Mouse (Mus musculus) CH12.LX (cell line): ENCODE data around the gene Clcn6. TPM values are rescaled to one million over a fixed set of nuclear protein-coding genes. Genes with fewer than 3 reads are reported as not detected.

ENCODE experiments used
- DNase-seq: peaks from one replicate; pipeline ENCODE4 v3.0.0-alpha.2; 2013; ENCODE audit errors: extremely low read depth
- H3K27ac ChIP-seq: 2 replicates; pipeline ENCODE4 v1.5.1; 2012; ENCODE audit warnings: low read depth, mild to moderate bottlenecking, control low read depth, moderate library complexity; ENCODE audit not compliant: insufficient read depth
- H3K27me3 ChIP-seq: replicated peaks from 2 replicates; pipeline ENCODE3; 2012; ENCODE audit warnings: inconsistent platforms
- H3K36me3 ChIP-seq, 2 experiments: replicated peaks in 1 of 2; 2 replicates each; pipeline versions ENCODE3 to v1.6.1; 2012; ENCODE audit warnings: inconsistent platforms in 1 of 2, low read length in 1 of 2, mild to moderate bottlenecking in 1 of 2, mixed read lengths in 1 of 2, moderate library complexity in 1 of 2; ENCODE audit not compliant: control insufficient read depth in 1 of 2, insufficient read depth in 1 of 2
- H3K4me1 ChIP-seq, 2 experiments: 2 replicates each; pipeline ENCODE4 v1.6.1; 2012; ENCODE audit warnings: inconsistent platforms in 1 of 2, moderate library complexity in 1 of 2; ENCODE audit not compliant: insufficient read depth in 2 of 2, control insufficient read depth in 1 of 2
- H3K4me2 ChIP-seq: 2 replicates; pipeline ENCODE4 v1.6.1; 2012; ENCODE audit warnings: low read depth, mild to moderate bottlenecking, control low read depth; ENCODE audit not compliant: poor library complexity, insufficient read depth, severe bottlenecking
- H3K4me3 ChIP-seq, 3 experiments: fragments of 150-350 bp in 1 of 3; sonication (generic) in 1 of 3; replicated peaks in 1 of 3; 2 replicates each; pipeline versions ENCODE3 to v1.5.1; 2011 to 2012; ENCODE audit warnings: low read depth in 2 of 3, low read length in 2 of 3, mild to moderate bottlenecking in 2 of 3, moderate library complexity in 2 of 3, control low read depth in 1 of 3, improper control_type of control experiment in 1 of 3, inconsistent platforms in 1 of 3, mixed read lengths in 1 of 3; ENCODE audit not compliant: poor library complexity in 1 of 3
- H3K79me2 ChIP-seq: replicated peaks from 2 replicates; pipeline ENCODE4 v1.6.1; 2012; ENCODE audit warnings: mild to moderate bottlenecking, moderate library complexity; ENCODE audit not compliant: control insufficient read depth, poor library complexity, insufficient read depth, severe bottlenecking; ENCODE audit errors: extremely low read depth
- H3K9ac ChIP-seq: 2 replicates; pipeline ENCODE4 v1.6.1; 2012; ENCODE audit warnings: low read depth, mild to moderate bottlenecking, control low read depth, moderate library complexity; ENCODE audit not compliant: insufficient read depth
- H3K9me3 ChIP-seq: replicated peaks from 2 replicates; pipeline ENCODE3; 2012; ENCODE audit warnings: low read length, inconsistent platforms, mixed read lengths
- BHLHE40 ChIP-seq: IDR thresholded peaks from 2 replicates; pipeline ENCODE4 v1.6.1; 2011; ENCODE audit warnings: mild to moderate bottlenecking, low read depth, low read length, improper control_type of control experiment
- CHD1 ChIP-seq: IDR thresholded peaks from 2 replicates; pipeline ENCODE4 v1.6.1; 2012; ENCODE audit warnings: low read depth, low read length, improper control_type of control experiment, inconsistent platforms
- CHD2 ChIP-seq: IDR thresholded peaks from 2 replicates; pipeline ENCODE4 v1.6.1; 2011; ENCODE audit warnings: low read length, improper control_type of control experiment
- CTCF ChIP-seq, 2 experiments: IDR thresholded peaks in 1 of 2; conservative IDR thresholded peaks in 1 of 2; 2 replicates each; pipeline ENCODE4 v1.5.1; 2011 to 2012; ENCODE audit warnings: low read depth in 2 of 2, low read length in 2 of 2, improper control_type of control experiment in 1 of 2, inconsistent platforms in 1 of 2, mild to moderate bottlenecking in 1 of 2, moderate library complexity in 1 of 2
- E2F4 ChIP-seq: IDR thresholded peaks from 2 replicates; pipeline ENCODE4 v1.6.1; 2011; ENCODE audit warnings: low read depth, low read length, improper control_type of control experiment; ENCODE audit not compliant: insufficient replicate concordance
- ELF1 ChIP-seq: IDR thresholded peaks from 2 replicates; pipeline ENCODE4 v1.6.1; 2014; ENCODE audit warnings: low read depth, mild to moderate bottlenecking, inconsistent platforms, low read length, improper control_type of control experiment
- EP300 ChIP-seq: IDR thresholded peaks from 2 replicates; pipeline ENCODE4 v1.6.1; 2011; ENCODE audit warnings: low read length, improper control_type of control experiment
- ETS1 ChIP-seq: conservative IDR thresholded peaks from 2 replicates; pipeline ENCODE4 v1.6.1; 2012; ENCODE audit warnings: low read depth, mild to moderate bottlenecking, inconsistent platforms, low read length, improper control_type of control experiment, moderate library complexity
- GABPA ChIP-seq: IDR thresholded peaks from 2 replicates; pipeline ENCODE4 v1.6.1; 2012; ENCODE audit warnings: low read depth, low read length, improper control_type of control experiment, inconsistent platforms; ENCODE audit not compliant: insufficient replicate concordance
- HCFC1 ChIP-seq: IDR thresholded peaks from 2 replicates; pipeline ENCODE4 v1.6.1; 2012; ENCODE audit warnings: low read depth, mild to moderate bottlenecking, inconsistent platforms, low read length, improper control_type of control experiment
- IRF4 ChIP-seq: IDR thresholded peaks from 2 replicates; pipeline ENCODE4 v1.6.1; 2014; ENCODE audit warnings: low read depth, mild to moderate bottlenecking, inconsistent platforms, low read length, improper control_type of control experiment
- JUN ChIP-seq: IDR thresholded peaks from 2 replicates; pipeline ENCODE4 v1.6.1; 2011; ENCODE audit warnings: low read depth, mild to moderate bottlenecking, low read length, improper control_type of control experiment, moderate library complexity; ENCODE audit not compliant: insufficient read depth
- JUND ChIP-seq: conservative IDR thresholded peaks from 2 replicates; pipeline ENCODE4 v1.6.1; 2011; ENCODE audit warnings: low read depth, low read length, improper control_type of control experiment
- KAT2A ChIP-seq: IDR thresholded peaks from 2 replicates; pipeline ENCODE4 v1.6.1; 2012; ENCODE audit warnings: low read length, improper control_type of control experiment, inconsistent platforms; ENCODE audit not compliant: insufficient replicate concordance
- MAFK ChIP-seq: IDR thresholded peaks from 2 replicates; pipeline ENCODE4 v1.6.1; 2011; ENCODE audit warnings: low read length, improper control_type of control experiment; ENCODE audit not compliant: insufficient replicate concordance
- MAX ChIP-seq: IDR thresholded peaks from 2 replicates; pipeline ENCODE4 v1.6.1; 2011; ENCODE audit warnings: low read length, improper control_type of control experiment
- MAZ ChIP-seq: IDR thresholded peaks from 2 replicates; pipeline ENCODE4 v1.6.1; 2012; ENCODE audit warnings: low read depth, mild to moderate bottlenecking, inconsistent platforms, low read length, improper control_type of control experiment, moderate library complexity
- MEF2A ChIP-seq: IDR thresholded peaks from 2 replicates; pipeline ENCODE4 v1.6.1; 2014; ENCODE audit warnings: low read depth, mild to moderate bottlenecking, inconsistent platforms, low read length, improper control_type of control experiment, borderline replicate concordance
- MXI1 ChIP-seq: IDR thresholded peaks from 2 replicates; pipeline ENCODE4 v1.6.1; 2011; ENCODE audit warnings: mild to moderate bottlenecking, low read depth, low read length, improper control_type of control experiment
- MYC ChIP-seq: IDR thresholded peaks from 2 replicates; pipeline ENCODE4 v1.6.1; 2011; ENCODE audit warnings: low read depth, mild to moderate bottlenecking, improper control_type of control experiment, low read length
- NELFE ChIP-seq: IDR thresholded peaks from 2 replicates; pipeline ENCODE4 v1.6.1; 2011; ENCODE audit warnings: low read depth, low read length, improper control_type of control experiment
- NRF1 ChIP-seq: IDR thresholded peaks from 2 replicates; pipeline ENCODE4 v1.6.1; 2014; ENCODE audit warnings: low read depth, mild to moderate bottlenecking, inconsistent platforms, low read length, improper control_type of control experiment, moderate library complexity
- PAX5 ChIP-seq: IDR thresholded peaks from 2 replicates; pipeline ENCODE4 v1.6.1; 2012; ENCODE audit warnings: low read length, inconsistent platforms, mixed read lengths
- POLR2A ChIP-seq: IDR thresholded peaks from 2 replicates; pipeline ENCODE4 v1.6.1; 2011; ENCODE audit warnings: low read depth, mild to moderate bottlenecking, improper control_type of control experiment, low read length
- POLR2AphosphoS2 ChIP-seq: IDR thresholded peaks from 2 replicates; pipeline ENCODE4 v1.6.1; 2011; ENCODE audit warnings: low read depth, low read length, improper control_type of control experiment
- RAD21 ChIP-seq: IDR thresholded peaks from 2 replicates; pipeline ENCODE4 v1.6.1; 2011; ENCODE audit warnings: low read depth, mild to moderate bottlenecking, low read length, improper control_type of control experiment, moderate library complexity
- RCOR1 ChIP-seq: conservative IDR thresholded peaks from 2 replicates; pipeline ENCODE4 v1.6.1; 2012; ENCODE audit warnings: low read depth, mild to moderate bottlenecking, inconsistent platforms, low read length, improper control_type of control experiment
- SIN3A ChIP-seq: IDR thresholded peaks from 2 replicates; pipeline ENCODE4 v1.6.1; 2012; ENCODE audit warnings: low read length, improper control_type of control experiment, inconsistent platforms
- SMC3 ChIP-seq: IDR thresholded peaks from 2 replicates; pipeline ENCODE4 v1.6.1; 2011; ENCODE audit warnings: low read depth, low read length, improper control_type of control experiment
- TBP ChIP-seq: conservative IDR thresholded peaks from 2 replicates; pipeline ENCODE4 v1.6.1; 2011; ENCODE audit warnings: low read depth, low read length, improper control_type of control experiment
- TCF12 ChIP-seq: IDR thresholded peaks from 2 replicates; pipeline ENCODE4 v1.6.1; 2014; ENCODE audit warnings: low read depth, mild to moderate bottlenecking, inconsistent platforms, low read length, improper control_type of control experiment
- UBTF ChIP-seq: IDR thresholded peaks from 2 replicates; pipeline ENCODE4 v1.6.1; 2012; ENCODE audit warnings: low read depth, mild to moderate bottlenecking, inconsistent platforms, low read length, improper control_type of control experiment, moderate library complexity
- USF1 ChIP-seq: IDR thresholded peaks from 2 replicates; pipeline ENCODE4 v1.6.1; 2014; ENCODE audit warnings: low read depth, mild to moderate bottlenecking, inconsistent platforms, low read length, improper control_type of control experiment
- USF2 ChIP-seq: conservative IDR thresholded peaks from 2 replicates; pipeline ENCODE4 v1.6.1; 2011; ENCODE audit warnings: low read depth, low read length, improper control_type of control experiment
- ZC3H11A ChIP-seq: IDR thresholded peaks from 2 replicates; pipeline ENCODE4 v1.6.1; 2012; ENCODE audit warnings: low read depth, mild to moderate bottlenecking, inconsistent platforms, low read length, improper control_type of control experiment
- ZKSCAN1 ChIP-seq: IDR thresholded peaks from 2 replicates; pipeline ENCODE4 v1.6.1; 2012; ENCODE audit warnings: low read depth, inconsistent platforms, low read length, improper control_type of control experiment, borderline replicate concordance
- ZMIZ1 ChIP-seq: IDR thresholded peaks from 2 replicates; pipeline ENCODE4 v1.6.1; 2012; ENCODE audit warnings: low read depth, mild to moderate bottlenecking, inconsistent platforms, low read length, improper control_type of control experiment
- ZNF384 ChIP-seq: IDR thresholded peaks from 2 replicates; pipeline ENCODE4 v1.6.1; 2012; ENCODE audit warnings: low read depth, low read length, improper control_type of control experiment, inconsistent platforms
- dilution Hi-C: fragments of 300-500 bp; cut with MboI; formaldehyde crosslinking; loops from 2 replicates; pipeline ENCODE4 v1.14.3; 2020; ENCODE audit warnings: low sequenced_read_pairs; ENCODE audit not compliant: extremely low pct_unique_long_range_greater_than_20kb, extremely low pct_ligation_motif_present
- in situ Hi-C: fragments of 300-500 bp; cut with MboI; formaldehyde crosslinking; loops from 3 replicates; pipeline ENCODE4 v1.14.3; 2019; ENCODE audit warnings: low sequenced_read_pairs, low pct_ligation_motif_present, low pct_unique_long_range_greater_than_20kb, mixed read lengths
- polyA plus RNA-seq: library from polyadenylated mRNA; unstranded; fragments of >175 nt; gene quantifications from 2 replicates; pipeline ENCODE4 v1.2.1, GENCODE M21; 2012; ENCODE audit warnings: low read depth; ENCODE audit not compliant: insufficient read length
- total RNA-seq, 2 experiments: library from RNA; depleted of rRNA; stranded (reverse); fragments of 300-350 nt in 1 of 2; fragments of >200 nt in 1 of 2; gene quantifications; 2 replicates each; pipeline ENCODE4 v1.2.3; 2012 to 2014

The Clcn6 gene
- total and polyA plus RNA-seq, 3 experiments, result 4.8 to 10.6 (median 5.7) TPM

GRCm38 (mm10) chr4:148082257-148083044, 43.8 kb upstream of the Clcn6 start:
- H3K27ac ChIP-seq, result no peak overlapping the region
- H3K36me3 ChIP-seq, result peaks cover 28 to 42% of the 10 kb centered on the region in 2 experiments
- no peaks in the 10 kb centered on the region for H3K9me3 ChIP-seq
- in situ Hi-C loops (no loop called here), dilution Hi-C loops (no loop called here)
- TF ChIP-seq UBTF (no peak), MYC (no peak), ELF1 (no peak), TCF12 (peak; percentile 11; the same call in 1 of the 2 replicates), NRF1 (no peak), CHD1 (no peak), MEF2A (no peak), RAD21 (peak; percentile 48), IRF4 (no peak), MAZ (no peak), NELFE (no peak), POLR2AphosphoS2 (no peak), HCFC1 (no peak), PAX5 (no peak), SIN3A (no peak), BHLHE40 (peak; percentile 32; the same call in 1 of the 2 replicates), EP300 (no peak), ETS1 (no peak), MAFK (no peak), ZNF384 (no peak), ZMIZ1 (no peak), USF2 (peak; percentile 69), SMC3 (peak; percentile 54), CHD2 (no peak), GABPA (no peak), POLR2A (no peak), TBP (no peak), JUND (no peak), ZC3H11A (no peak), MXI1 (no peak), KAT2A (no peak), RCOR1 (no peak), USF1 (peak; percentile 74), E2F4 (no peak), MAX (peak; percentile 39; the same call in 1 of the 2 replicates), JUN (no peak), CTCF (conservative IDR thresholded peaks at IDR 0.05 in 1 of 2, IDR thresholded peaks at IDR 0.05 in 1 of 2; ENCODE audit: low read depth in 2 of 2, low read length in 2 of 2) (peak; percentile 70 to 80), ZKSCAN1 (no peak)
- H3K4me1 ChIP-seq, result peaks cover 3 to 5% of the 10 kb centered on the region in 2 experiments; a peak in 3 of 4 replicates
- H3K27me3 ChIP-seq, result no peaks in the 10 kb centered on the region
- H3K4me2 ChIP-seq, result no peak overlapping the region
- no peak overlapping the region for H3K9ac ChIP-seq
- H3K79me2 ChIP-seq, result no peaks in the 10 kb centered on the region
- no peak overlapping the region for H3K4me3 ChIP-seq
- peak; percentile 64 for DNase-seq
